Mouse (Mus musculus) lung, postnatal 0 days (tissue): ENCODE measurements around the gene Adgra1. TPM values are rescaled to one million over a fixed set of nuclear protein-coding genes. Genes with fewer than 3 reads are reported as not detected.

Experiments
- ATAC-seq: fragments of 200-750 bp; cut with Nextera tagmentation; 2 replicates; pipeline ENCODE4 v1.8.0; 2017; ENCODE audit warnings: moderate library complexity
- DNase-seq: peaks from one replicate; pipeline ENCODE4 v3.0.0-alpha.2; 2016; ENCODE audit warnings: low spot score
- H3K27ac ChIP-seq: fragments of 300-500 bp; sonication (generic); 2 replicates; pipeline ENCODE4 v1.5.1; 2014; ENCODE audit warnings: antibody characterized with exemption, mild to moderate bottlenecking, low read length, mixed read lengths
- H3K27me3 ChIP-seq: fragments of 300-500 bp; sonication (generic); replicated peaks from 2 replicates; pipeline ENCODE4 v1.6.1; 2014; ENCODE audit warnings: low read length, mixed read lengths; ENCODE audit not compliant: insufficient read depth
- H3K36me3 ChIP-seq: fragments of 300-500 bp; sonication (generic); 2 replicates; pipeline ENCODE4 v1.6.1; 2014; ENCODE audit warnings: low read length, mixed read lengths; ENCODE audit not compliant: insufficient read depth
- H3K4me1 ChIP-seq: fragments of 300-500 bp; sonication (generic); 2 replicates; pipeline ENCODE4 v1.6.1; 2014; ENCODE audit warnings: antibody characterized with exemption, low read depth, low read length, mixed read lengths; ENCODE audit not compliant: insufficient read depth
- H3K4me2 ChIP-seq: fragments of 300-500 bp; sonication (generic); replicated peaks from 2 replicates; pipeline ENCODE4 v1.6.1; 2014; ENCODE audit warnings: low read depth, mild to moderate bottlenecking, low read length, moderate library complexity, mixed read lengths
- H3K4me3 ChIP-seq: fragments of 300-500 bp; sonication (generic); 2 replicates; pipeline ENCODE4 v1.5.1; 2014; ENCODE audit warnings: low read depth, low read length
- H3K9ac ChIP-seq: fragments of 300-500 bp; sonication (generic); replicated peaks from 2 replicates; pipeline ENCODE4 v1.6.1; 2014; ENCODE audit warnings: low read depth, mild to moderate bottlenecking
- H3K9me3 ChIP-seq: fragments of 300-500 bp; sonication (generic); 2 replicates; pipeline ENCODE4 v1.6.1; 2016; ENCODE audit warnings: low read length, mixed read lengths
- CTCF ChIP-seq: IDR thresholded peaks from 2 replicates; pipeline ENCODE4 v1.5.1; 2016; ENCODE audit warnings: antibody characterized with exemption, mild to moderate bottlenecking
- EP300 ChIP-seq: IDR thresholded peaks from 2 replicates; pipeline ENCODE4 v1.6.1; 2016; ENCODE audit warnings: antibody characterized with exemption, mild to moderate bottlenecking, control low read depth
- WGBS: fragments of 180-500 bp; shearing (Covaris S2); extraction: QIAGEN DNeasy Blood & Tissue Kit; methylation state at CpG from one replicate; pipeline ENCODE4 v1.1.7; 2014; 5-methylcytosine and 5-hydroxymethylcytosine counted together
- polyA plus RNA-seq: library from polyadenylated mRNA; unstranded; fragments of >200 nt; fragmentation: Nextera tagmentation; extraction: Ambion mirVana; gene quantifications from 2 replicates; pipeline ENCODE4 v1.2.1, GENCODE M21; 2015

The Adgra1 gene
- polyA plus RNA-seq, 1 experiment from 2014 or later = 0.11 TPM

DNA sequence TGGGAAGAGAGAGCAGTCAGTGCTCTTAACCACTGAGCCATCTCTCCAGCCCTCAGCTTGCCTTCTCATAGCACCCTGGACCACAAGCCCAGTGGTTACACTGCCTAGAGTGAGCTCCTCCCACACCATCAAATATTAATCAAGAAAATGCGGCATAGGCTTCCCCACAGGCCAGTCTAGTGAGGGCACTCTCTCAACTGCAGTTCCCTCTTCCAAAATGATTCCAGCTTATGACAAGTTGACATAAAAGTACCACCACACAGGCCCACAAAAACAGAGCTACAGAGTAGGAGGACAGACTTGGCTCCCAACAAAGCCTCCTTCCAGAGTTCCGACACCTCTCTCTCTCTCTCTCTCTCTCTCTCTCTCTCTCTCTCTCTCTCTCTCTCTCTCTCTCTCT, 29.1 kb downstream of the Adgra1 start:
- H3K27ac ChIP-seq = no peak overlapping the region
- DNase-seq = no peak
- H3K4me1 ChIP-seq = no peaks in the 10 kb centered on the region
- H3K4me3 ChIP-seq = no peak overlapping the region
- no peaks in the 10 kb centered on the region for H3K36me3 ChIP-seq
- 57% methylated on average over 2 of the region's 2 CpGs for WGBS
- H3K9me3 ChIP-seq = no peaks in the 10 kb centered on the region
- H3K27me3 ChIP-seq = no peaks in the 10 kb centered on the region
- TF ChIP-seq CTCF (no peak), EP300 (no peak)
- no peak overlapping the region for H3K9ac ChIP-seq
- ATAC-seq = no peak
- no peak overlapping the region for H3K4me2 ChIP-seq

DNA sequence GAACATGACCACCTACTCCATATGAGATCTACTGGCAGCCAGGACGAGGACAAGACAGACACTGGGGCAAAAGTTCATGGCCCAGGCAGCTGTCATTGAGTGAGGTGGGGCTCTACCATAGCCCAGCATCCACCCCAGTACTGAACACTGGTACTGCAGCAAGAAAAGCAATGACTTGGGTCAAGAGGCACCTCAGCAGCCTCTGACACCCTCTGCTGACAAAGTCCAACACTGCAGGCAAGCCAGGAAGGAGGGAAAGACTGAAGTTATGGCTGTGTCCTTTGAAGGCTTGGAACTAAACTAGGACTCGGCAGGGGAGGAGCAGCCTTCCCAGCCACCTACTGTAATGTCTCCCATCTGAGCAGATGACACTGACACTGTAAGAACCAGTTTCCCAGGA, 30.3 kb downstream of the Adgra1 start:
- H3K9ac ChIP-seq = no peak overlapping the region
- no peak overlapping the region for H3K4me2 ChIP-seq
- H3K27me3 ChIP-seq = no peaks in the 10 kb centered on the region
- H3K9me3 ChIP-seq = no peaks in the 10 kb centered on the region
- WGBS = 24% methylated on average over 2 of the region's 2 CpGs
- no peaks in the 10 kb centered on the region for H3K4me1 ChIP-seq
- DNase-seq = no peak
- ATAC-seq = no peak
- H3K36me3 ChIP-seq = no peaks in the 10 kb centered on the region
- no peak overlapping the region for H3K4me3 ChIP-seq
- H3K27ac ChIP-seq = no peak overlapping the region
- TF ChIP-seq EP300 (no peak), CTCF (peak; percentile 47)

DNA sequence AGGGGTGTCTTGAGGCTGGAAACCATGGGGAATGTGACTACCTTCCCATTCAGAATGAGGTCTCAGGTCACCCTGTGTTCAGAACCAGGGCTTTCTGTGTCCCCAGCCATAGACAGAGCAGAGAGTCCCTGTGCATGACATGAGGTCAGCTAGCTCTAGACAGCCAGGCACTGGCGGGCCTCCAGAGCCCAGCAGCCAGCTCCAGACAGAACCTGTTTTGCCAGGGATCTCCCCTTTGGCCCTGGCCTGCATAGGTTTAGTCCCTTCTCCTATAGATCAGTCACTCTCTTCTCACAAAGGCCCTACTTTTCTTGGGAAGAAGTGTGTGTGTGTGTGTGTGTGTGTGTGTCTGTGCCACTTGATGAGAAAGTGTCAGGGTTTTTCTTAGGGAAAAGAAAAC, 30.9 kb downstream of the Adgra1 start:
- Histone ChIP-seq H3K36me3 (no peaks in the 10 kb centered on the region), H3K9ac (no peak overlapping the region), H3K4me3 (no peak overlapping the region), H3K9me3 (no peaks in the 10 kb centered on the region), H3K27ac (no peak overlapping the region), H3K4me2 (no peak overlapping the region), H3K4me1 (no peaks in the 10 kb centered on the region), H3K27me3 (no peaks in the 10 kb centered on the region)
- no peak for ATAC-seq
- no peak for DNase-seq
- TF ChIP-seq CTCF (no peak), EP300 (no peak)
- WGBS = 82% methylated on average over 1 of the region's 1 CpGs

DNA sequence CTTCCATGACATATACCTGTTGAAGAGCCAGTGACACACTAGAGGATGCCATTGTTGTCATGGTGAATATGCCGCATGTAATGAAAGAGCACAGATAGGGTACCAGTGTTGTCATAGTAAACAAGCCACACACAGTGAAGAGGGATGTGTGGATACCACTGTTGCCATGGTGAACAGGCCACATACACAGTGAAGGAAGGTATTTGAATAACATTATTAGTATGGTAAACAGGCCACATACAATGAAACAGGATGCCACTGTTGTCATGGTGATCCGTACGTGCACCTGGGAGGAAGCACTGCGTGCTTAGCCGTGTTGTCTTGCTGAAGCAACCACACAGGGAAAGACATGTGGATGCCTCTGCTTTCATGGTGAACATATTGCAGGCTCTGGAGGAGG, 37.0 kb downstream of the Adgra1 start:
- WGBS = 79% methylated on average over 5 of the region's 5 CpGs
- Histone ChIP-seq H3K9ac (no peak overlapping the region), H3K27ac (no peak overlapping the region), H3K4me1 (no peaks in the 10 kb centered on the region), H3K27me3 (no peaks in the 10 kb centered on the region), H3K4me2 (no peak overlapping the region), H3K9me3 (no peaks in the 10 kb centered on the region), H3K4me3 (no peak overlapping the region), H3K36me3 (no peaks in the 10 kb centered on the region)
- DNase-seq (no peak), ATAC-seq (no peak)
- no peak for TF ChIP-seq CTCF
- no peak for TF ChIP-seq EP300

DNA sequence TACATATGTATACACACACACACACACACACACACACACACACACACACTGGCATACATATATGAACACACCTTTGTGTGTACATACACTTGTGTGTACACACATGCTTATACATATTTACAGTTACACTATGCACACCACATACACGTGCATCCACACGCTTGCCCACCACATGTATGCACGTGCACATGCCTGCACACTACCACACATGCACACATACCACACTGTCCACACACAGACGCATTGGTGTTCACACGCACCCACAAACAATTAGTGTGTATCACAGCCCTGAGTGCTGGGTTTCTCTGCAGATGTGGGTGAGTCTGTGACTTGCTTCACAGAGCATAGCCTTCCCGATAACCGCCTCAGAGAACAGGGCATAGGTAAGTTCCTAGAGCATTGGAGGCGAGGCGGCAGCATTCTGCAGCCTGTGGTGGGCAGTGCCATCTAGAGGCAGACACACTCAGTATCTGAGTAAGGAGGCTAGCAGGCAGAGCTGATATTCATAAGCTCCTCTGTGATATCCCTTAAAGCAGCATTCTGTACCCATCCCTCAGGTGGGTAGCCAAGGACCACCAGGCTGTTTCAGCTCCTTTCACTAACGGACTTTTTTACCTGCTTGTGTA, 43.3 kb downstream of the Adgra1 start:
- Histone ChIP-seq H3K9ac (no peak overlapping the region), H3K4me2 (no peak overlapping the region), H3K36me3 (no peaks in the 10 kb centered on the region), H3K4me3 (no peak overlapping the region), H3K27me3 (no peaks in the 10 kb centered on the region), H3K9me3 (no peaks in the 10 kb centered on the region), H3K27ac (no peak overlapping the region), H3K4me1 (no peaks in the 10 kb centered on the region)
- TF ChIP-seq CTCF (peak; percentile 58), EP300 (no peak)
- 64% methylated on average over 10 of the region's 10 CpGs for WGBS
- DNase-seq (no peak), ATAC-seq (no peak)

DNA sequence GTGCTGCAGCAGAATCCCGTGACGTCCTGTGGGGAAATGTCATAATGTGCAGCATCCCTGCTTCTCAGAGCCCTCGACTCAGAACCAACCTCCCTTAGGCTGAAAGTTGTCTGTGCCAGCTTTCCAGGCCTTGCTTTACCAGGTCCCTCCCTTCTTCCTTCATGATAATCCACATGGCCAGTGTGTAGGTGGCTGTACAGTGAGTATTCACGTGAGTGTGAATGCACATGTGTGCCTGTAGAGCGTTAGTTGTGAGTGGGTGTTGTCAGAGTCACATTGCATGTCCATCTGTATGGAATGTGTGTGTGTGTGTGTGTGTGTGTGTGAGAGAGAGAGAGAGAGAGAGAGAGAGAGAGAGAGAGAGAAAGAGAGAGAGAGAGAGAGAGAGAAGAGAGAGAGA, 44.1 kb downstream of the Adgra1 start:
- H3K4me1 ChIP-seq = no peaks in the 10 kb centered on the region
- DNase-seq (no peak), ATAC-seq (no peak)
- TF ChIP-seq EP300 (no peak), CTCF (no peak)
- H3K4me2 ChIP-seq = no peak overlapping the region
- H3K9me3 ChIP-seq = no peaks in the 10 kb centered on the region
- no peak overlapping the region for H3K27ac ChIP-seq
- H3K36me3 ChIP-seq = no peaks in the 10 kb centered on the region
- H3K27me3 ChIP-seq = no peaks in the 10 kb centered on the region
- 65% methylated on average over 5 of the region's 5 CpGs for WGBS
- no peak overlapping the region for H3K4me3 ChIP-seq
- no peak overlapping the region for H3K9ac ChIP-seq

DNA sequence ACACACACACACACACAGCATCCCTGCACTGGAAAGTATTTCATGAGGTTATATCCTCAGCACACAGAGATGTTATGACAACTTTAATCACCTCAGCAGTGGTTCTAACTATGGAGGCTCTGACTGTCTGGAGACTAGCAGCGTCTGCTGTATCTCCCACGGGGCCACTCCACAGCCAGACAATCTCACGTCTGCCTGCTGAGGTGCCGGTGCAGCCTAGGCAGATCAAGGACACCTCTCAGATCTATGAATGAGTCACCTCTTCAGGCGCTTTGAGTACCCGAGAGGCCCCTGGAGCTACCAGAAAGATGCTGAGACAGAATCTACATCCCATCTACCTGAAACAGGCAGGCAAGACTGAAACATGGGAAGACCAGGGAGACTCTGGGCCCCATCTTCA, 44.6 kb downstream of the Adgra1 start:
- TF ChIP-seq CTCF (no peak), EP300 (no peak)
- DNase-seq (no peak), ATAC-seq (no peak)
- H3K27ac ChIP-seq = no peak overlapping the region
- no peak overlapping the region for H3K9ac ChIP-seq
- no peaks in the 10 kb centered on the region for H3K27me3 ChIP-seq
- H3K4me3 ChIP-seq = no peak overlapping the region
- no peaks in the 10 kb centered on the region for H3K4me1 ChIP-seq
- no peak overlapping the region for H3K4me2 ChIP-seq
- H3K36me3 ChIP-seq = no peaks in the 10 kb centered on the region
- 26% methylated on average over 6 of the region's 6 CpGs for WGBS
- no peaks in the 10 kb centered on the region for H3K9me3 ChIP-seq
